Mouse (Mus musculus) lung, postnatal 0 days (tissue): ENCODE results near the gene Nek11. TPM values are rescaled to one million over a fixed set of nuclear protein-coding genes. Genes with fewer than 3 reads are reported as not detected.

Experiments
- ATAC-seq: fragments of 200-750 bp; cut with Nextera tagmentation; 2 replicates; pipeline ENCODE4 v1.8.0; 2017; ENCODE audit warnings: moderate library complexity
- DNase-seq: peaks from one replicate; pipeline ENCODE4 v3.0.0-alpha.2; 2016; ENCODE audit warnings: low spot score
- H3K27ac ChIP-seq: fragments of 300-500 bp; sonication (generic); 2 replicates; pipeline ENCODE4 v1.5.1; 2014; ENCODE audit warnings: antibody characterized with exemption, mild to moderate bottlenecking, low read length, mixed read lengths
- H3K27me3 ChIP-seq: fragments of 300-500 bp; sonication (generic); replicated peaks from 2 replicates; pipeline ENCODE4 v1.6.1; 2014; ENCODE audit warnings: low read length, mixed read lengths; ENCODE audit not compliant: insufficient read depth
- H3K36me3 ChIP-seq: fragments of 300-500 bp; sonication (generic); 2 replicates; pipeline ENCODE4 v1.6.1; 2014; ENCODE audit warnings: low read length, mixed read lengths; ENCODE audit not compliant: insufficient read depth
- H3K4me1 ChIP-seq: fragments of 300-500 bp; sonication (generic); 2 replicates; pipeline ENCODE4 v1.6.1; 2014; ENCODE audit warnings: antibody characterized with exemption, low read depth, low read length, mixed read lengths; ENCODE audit not compliant: insufficient read depth
- H3K4me2 ChIP-seq: fragments of 300-500 bp; sonication (generic); replicated peaks from 2 replicates; pipeline ENCODE4 v1.6.1; 2014; ENCODE audit warnings: low read depth, mild to moderate bottlenecking, low read length, moderate library complexity, mixed read lengths
- H3K4me3 ChIP-seq: fragments of 300-500 bp; sonication (generic); 2 replicates; pipeline ENCODE4 v1.5.1; 2014; ENCODE audit warnings: low read depth, low read length
- H3K9ac ChIP-seq: fragments of 300-500 bp; sonication (generic); replicated peaks from 2 replicates; pipeline ENCODE4 v1.6.1; 2014; ENCODE audit warnings: low read depth, mild to moderate bottlenecking
- H3K9me3 ChIP-seq: fragments of 300-500 bp; sonication (generic); 2 replicates; pipeline ENCODE4 v1.6.1; 2016; ENCODE audit warnings: low read length, mixed read lengths
- CTCF ChIP-seq: IDR thresholded peaks from 2 replicates; pipeline ENCODE4 v1.5.1; 2016; ENCODE audit warnings: antibody characterized with exemption, mild to moderate bottlenecking
- EP300 ChIP-seq: IDR thresholded peaks from 2 replicates; pipeline ENCODE4 v1.6.1; 2016; ENCODE audit warnings: antibody characterized with exemption, mild to moderate bottlenecking, control low read depth
- WGBS: fragments of 180-500 bp; shearing (Covaris S2); extraction: QIAGEN DNeasy Blood & Tissue Kit; methylation state at CpG from one replicate; pipeline ENCODE4 v1.1.7; 2014; 5-methylcytosine and 5-hydroxymethylcytosine counted together
- polyA plus RNA-seq: library from polyadenylated mRNA; unstranded; fragments of >200 nt; fragmentation: Nextera tagmentation; extraction: Ambion mirVana; gene quantifications from 2 replicates; pipeline ENCODE4 v1.2.1, GENCODE M21; 2015

Gene Nek11
- polyA plus RNA-seq, 1 experiment from 2014 or later = 3.2 TPM

DNA sequence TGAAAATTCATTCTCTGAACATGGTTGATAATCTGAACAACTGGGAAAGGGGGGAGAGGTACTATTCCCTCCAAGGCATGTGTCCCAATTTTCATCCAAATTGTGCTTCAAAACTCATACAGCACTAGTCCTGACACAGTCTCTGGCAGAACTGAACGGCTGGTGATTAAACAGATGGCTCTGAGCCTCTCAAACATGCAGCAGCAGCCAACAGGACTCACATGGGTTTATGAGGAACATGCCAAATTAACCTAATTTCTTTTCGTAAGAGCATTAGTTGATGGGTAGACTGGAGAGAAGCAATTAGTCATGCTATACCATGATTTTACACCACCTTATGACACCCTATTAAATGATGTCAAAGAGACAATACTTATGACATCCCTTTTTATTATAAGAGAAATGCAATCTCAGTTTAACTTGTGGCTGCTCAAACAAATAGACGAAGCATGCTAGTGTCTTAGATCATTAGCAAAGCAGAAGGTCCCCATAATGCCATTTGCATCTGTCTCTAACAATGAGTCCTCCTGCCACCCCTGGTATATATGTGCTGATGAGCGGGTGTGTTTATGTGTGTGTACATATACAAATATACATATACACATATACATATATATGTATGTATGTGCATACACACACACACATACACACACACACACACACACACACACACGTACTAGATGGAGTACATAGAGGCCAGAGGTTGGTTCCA lies 31.6 kb downstream of the Nek11 start:
- no peak for DNase-seq
- H3K9me3 ChIP-seq = no peaks in the 10 kb centered on the region
- ATAC-seq = no peak
- no peaks in the 10 kb centered on the region for H3K4me1 ChIP-seq
- H3K27ac ChIP-seq = no peak overlapping the region
- no peak overlapping the region for H3K9ac ChIP-seq
- no peak overlapping the region for H3K4me2 ChIP-seq
- TF ChIP-seq EP300 = no peak
- TF ChIP-seq CTCF = no peak
- 81% methylated on average over 5 of the region's 5 CpGs for WGBS
- no peak overlapping the region for H3K4me3 ChIP-seq
- no peaks in the 10 kb centered on the region for H3K36me3 ChIP-seq
- H3K27me3 ChIP-seq = no peaks in the 10 kb centered on the region

DNA sequence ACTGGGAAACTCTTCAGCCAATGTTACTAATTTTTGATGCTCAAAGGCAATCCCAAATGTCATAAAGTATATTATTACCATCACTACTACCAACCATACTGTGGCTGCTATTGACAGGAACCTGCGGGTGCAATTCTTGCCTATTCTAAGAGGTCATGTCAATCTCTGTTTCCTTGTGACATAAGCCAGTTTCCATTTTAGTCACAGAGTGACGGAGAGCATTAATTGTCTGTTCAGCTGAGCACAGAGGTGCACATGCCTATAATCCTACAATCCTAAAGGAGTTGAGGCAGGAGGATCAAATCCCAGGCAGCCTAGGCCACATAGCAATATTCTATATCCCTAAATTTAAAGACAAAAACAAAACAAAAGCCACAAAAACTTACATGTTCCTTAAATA lies 33.1 kb downstream of the Nek11 start:
- H3K27me3 ChIP-seq = no peaks in the 10 kb centered on the region
- H3K9ac ChIP-seq = no peak overlapping the region
- no peak for TF ChIP-seq CTCF
- TF ChIP-seq EP300 = no peak
- 80% methylated on average over 2 of the region's 2 CpGs for WGBS
- no peak overlapping the region for H3K4me3 ChIP-seq
- H3K9me3 ChIP-seq = no peaks in the 10 kb centered on the region
- no peaks in the 10 kb centered on the region for H3K36me3 ChIP-seq
- no peaks in the 10 kb centered on the region for H3K4me1 ChIP-seq
- no peak overlapping the region for H3K27ac ChIP-seq
- no peak for DNase-seq
- no peak overlapping the region for H3K4me2 ChIP-seq
- no peak for ATAC-seq

DNA sequence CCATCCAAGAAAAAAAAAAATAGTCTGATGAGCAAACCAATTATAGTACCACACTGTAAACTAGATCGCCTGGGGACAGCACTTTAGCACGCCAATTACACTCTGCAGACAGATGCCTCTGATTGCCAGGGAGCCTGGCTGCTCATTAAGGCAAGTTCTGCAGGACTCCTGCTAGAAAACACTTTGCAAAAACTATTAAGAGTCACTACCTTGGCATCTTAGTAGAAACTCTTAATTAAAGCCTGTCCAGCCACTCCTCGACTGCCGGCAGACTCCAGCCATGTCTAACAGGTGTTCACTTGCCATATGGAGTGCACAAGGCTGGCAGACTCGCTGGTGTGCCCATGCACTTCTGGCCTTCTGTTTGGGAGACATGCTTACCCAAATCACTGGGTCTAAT lies 46.3 kb downstream of the Nek11 start:
- H3K36me3 ChIP-seq = no peaks in the 10 kb centered on the region
- no peak overlapping the region for H3K9ac ChIP-seq
- ATAC-seq (no peak), DNase-seq (no peak)
- H3K27ac ChIP-seq = no peak overlapping the region
- H3K4me3 ChIP-seq = no peak overlapping the region
- H3K4me2 ChIP-seq = no peak overlapping the region
- TF ChIP-seq EP300 = no peak
- 75% methylated on average over 5 of the region's 5 CpGs for WGBS
- H3K4me1 ChIP-seq = no peaks in the 10 kb centered on the region
- H3K9me3 ChIP-seq = no peaks in the 10 kb centered on the region
- no peaks in the 10 kb centered on the region for H3K27me3 ChIP-seq

DNA sequence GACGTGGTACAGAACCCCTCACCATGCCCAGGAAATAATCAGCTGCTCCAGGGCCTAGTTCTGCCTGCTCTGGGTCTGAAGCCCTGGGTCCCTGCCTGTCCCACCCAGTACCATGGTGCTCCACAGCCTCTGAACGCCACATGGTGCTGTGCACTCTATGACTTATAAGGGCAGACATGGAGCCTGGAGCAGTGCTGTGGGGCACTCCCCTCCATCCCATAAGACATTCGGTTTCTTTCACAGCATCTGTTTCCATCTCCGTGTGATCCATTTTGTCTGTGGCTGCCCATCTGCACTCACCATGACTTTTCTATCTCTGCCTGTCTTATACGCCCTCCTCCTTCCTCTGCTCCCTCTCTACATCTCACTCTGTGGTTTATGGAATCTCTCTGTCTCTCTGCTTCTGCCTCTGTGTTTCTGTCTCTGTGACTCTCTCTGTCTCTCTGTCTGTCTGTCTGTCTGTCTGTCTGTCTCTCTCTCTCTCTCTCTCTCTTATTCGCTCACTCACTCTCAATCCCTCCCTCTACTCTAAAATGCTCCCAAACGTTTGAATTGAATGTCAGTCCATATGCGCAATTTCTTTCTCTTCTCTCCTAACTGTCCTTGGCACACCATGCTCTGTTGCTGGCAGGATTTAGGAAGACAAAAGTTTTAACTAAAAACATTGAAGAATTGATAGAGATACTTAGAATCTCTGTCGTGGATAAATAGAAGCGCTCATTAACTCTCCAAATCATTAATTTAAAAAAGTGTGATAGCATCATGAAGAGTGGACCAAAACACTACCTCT lies 46.9 kb downstream of the Nek11 start:
- H3K36me3 ChIP-seq = no peaks in the 10 kb centered on the region
- WGBS = 69% methylated on average over 10 of the region's 10 CpGs
- DNase-seq (no peak), ATAC-seq (no peak)
- H3K4me1 ChIP-seq = no peaks in the 10 kb centered on the region
- H3K27me3 ChIP-seq = no peaks in the 10 kb centered on the region
- TF ChIP-seq CTCF (no peak), EP300 (no peak)
- H3K4me2 ChIP-seq = no peak overlapping the region
- no peak overlapping the region for H3K4me3 ChIP-seq
- H3K9me3 ChIP-seq = no peaks in the 10 kb centered on the region
- H3K27ac ChIP-seq = no peak overlapping the region
- H3K9ac ChIP-seq = no peak overlapping the region

- Histone ChIP-seq H3K27me3 (no peaks in the 10 kb centered on the region), H3K9me3 (no peaks in the 10 kb centered on the region), H3K27ac (no peak overlapping the region), H3K4me1 (no peaks in the 10 kb centered on the region), H3K4me2 (no peak overlapping the region), H3K36me3 (no peaks in the 10 kb centered on the region), H3K4me3 (no peak overlapping the region), H3K9ac (no peak overlapping the region)
- no peak for ATAC-seq
- 50% methylated on average over 10 of the region's 10 CpGs for WGBS
- TF ChIP-seq CTCF (no peak), EP300 (no peak)
- no peak for DNase-seq
Observed at GRCm38 (mm10) chr9:105342994-105343656, 52.2 kb downstream of the Nek11 start.

- Histone ChIP-seq H3K4me1 (no peaks in the 10 kb centered on the region), H3K4me3 (no peak overlapping the region), H3K9me3 (no peaks in the 10 kb centered on the region), H3K36me3 (no peaks in the 10 kb centered on the region), H3K27me3 (no peaks in the 10 kb centered on the region), H3K27ac (no peak overlapping the region), H3K4me2 (no peak overlapping the region), H3K9ac (no peak overlapping the region)
- TF ChIP-seq CTCF (no peak), EP300 (no peak)
- DNase-seq = no peak
- 78% methylated on average over 3 of the region's 3 CpGs for WGBS
- no peak for ATAC-seq
Observed at GRCm38 (mm10) chr9:105342565-105342964, 52.8 kb downstream of the Nek11 start.
